ENCODE assay signal across 8 mouse cellular contexts in genomic region chr17:50470432-50471078, GRCm38 (mm10). TPM values are rescaled to one million over a fixed set of nuclear protein-coding genes. Genes with fewer than 3 reads are reported as not detected.
DNase-seq lines count a peak whose midpoint lies in the region; ATAC-seq and TF ChIP-seq lines count a peak whose summit lies in the region.

No protein-coding gene starts in this region.

- peak overlapping the region; percentile 82 to 84 for H3K4me3 ChIP-seq in MEL (ENCODE audit: control insufficient read depth in 1 of 2, insufficient read depth in 1 of 2, low read depth in 2 of 2, low read length in 2 of 2)
- H3K4me3 ChIP-seq in brown adipose tissue, adult 24 weeks (ENCODE audit: insufficient read depth, low read depth, low read length): peak overlapping the region; percentile 55
- no peak overlapping the region for H3K4me3 ChIP-seq in hindbrain, embryonic 11.5 days (ENCODE audit: low read depth, low read length)
- peak overlapping the region; percentile 37 for H3K4me3 ChIP-seq in lung, embryonic 16.5 days (ENCODE audit: low read length)

- H3K9ac ChIP-seq in MEL (ENCODE audit: control insufficient read depth, low read depth, low read length, poor library complexity, severe bottlenecking): peak overlapping the region; percentile 87
- H3K9ac ChIP-seq in hindbrain, embryonic 11.5 days (ENCODE audit: low read depth, low read length): no peak overlapping the region
- peak overlapping the region; percentile 58 for H3K9ac ChIP-seq in lung, embryonic 16.5 days (ENCODE audit: low read length)

- no peaks in the 10 kb centered on the region for H3K9me3 ChIP-seq in MEL (replicated peaks; ENCODE audit: insufficient read depth, low read length)
- no peaks in the 10 kb centered on the region for H3K9me3 ChIP-seq in hindbrain, embryonic 11.5 days (ENCODE audit: control insufficient read depth, low read length)
- no peaks in the 10 kb centered on the region for H3K9me3 ChIP-seq in lung, embryonic 16.5 days (ENCODE audit: control insufficient read depth, low read length)

- peak; percentile 89 for DNase-seq in MEL (ENCODE audit: low read depth, low spot score)
- DNase-seq in forelimb bud, embryonic 11.5 days (ENCODE audit: low read depth, low spot score): peak; percentile 79
- peak; percentile 38 for DNase-seq in hindbrain, embryonic 11.5 days (ENCODE audit: low spot score)
- peak; percentile 33 for DNase-seq in layer of hippocampus, adult 9-11 months
- DNase-seq in thymus, postnatal 10 days (ENCODE audit: low spot score in 2 of 2): peak; percentile 75 to 79

- no peak for TF ChIP-seq CTCF in MEL (IDR thresholded peaks at IDR 0.05 in 2 of 3, conservative IDR thresholded peaks at IDR 0.05 in 1 of 3; ENCODE audit: control insufficient read depth in 1 of 3, insufficient read depth in 1 of 3, low read depth in 2 of 3, low read length in 3 of 3, poor library complexity in 1 of 3, severe bottlenecking in 1 of 3)

- whole genome bisulfite sequencing in hindbrain, embryonic 11.5 days: 44% methylated on average over 16 of the region's 16 CpGs
- WGBS in lung, embryonic 16.5 days: 16% methylated on average over 16 of the region's 16 CpGs

- H3K79me2 ChIP-seq in MEL (ENCODE audit: control insufficient read depth, insufficient read depth, low read length, poor library complexity): no peaks in the 10 kb centered on the region; the same call in 1 of the 2 replicates

- H3K4me2 ChIP-seq in hindbrain, embryonic 11.5 days (replicated peaks; ENCODE audit: low read depth, low read length): no peak overlapping the region; the same call in 1 of the 2 replicates
- peak overlapping the region; percentile 59 for H3K4me2 ChIP-seq in lung, embryonic 16.5 days (ENCODE audit: low read depth, low read length)

- peak overlapping the region; percentile 98 for H3K27ac ChIP-seq in MEL (ENCODE audit: control insufficient read depth, low read depth, low read length)
- peak overlapping the region; percentile 90 for H3K27ac ChIP-seq in brown adipose tissue, adult 24 weeks (replicated peaks; ENCODE audit: low read depth, low read length)
- peak overlapping the region; percentile 48 for H3K27ac ChIP-seq in hindbrain, embryonic 11.5 days (ENCODE audit: low read depth, low read length)
- peak overlapping the region; percentile 95 for H3K27ac ChIP-seq in lung, embryonic 16.5 days (ENCODE audit: low read length)

- TF ChIP-seq EP300 in MEL (IDR thresholded peaks at IDR 0.05; ENCODE audit: low read depth in 1 of 2, low read length in 2 of 2): no peak

- peak in 1 of 2 experiments; percentile 66; a peak in 3 of 4 replicates for TF ChIP-seq POLR2A in MEL (IDR thresholded peaks at IDR 0.05; ENCODE audit: control insufficient read depth in 1 of 2, insufficient read depth in 1 of 2, low read depth in 1 of 2, low read length in 2 of 2, poor library complexity in 1 of 2)

- peaks cover 0 to 7% of the 10 kb centered on the region in 2 experiments; a peak in 2 of 4 replicates for H3K36me3 ChIP-seq in MEL (ENCODE audit: control insufficient read depth in 1 of 2, insufficient read depth in 2 of 2, low read length in 2 of 2)
- H3K36me3 ChIP-seq in hindbrain, embryonic 11.5 days (ENCODE audit: control insufficient read depth, insufficient read depth, low read length): no peaks in the 10 kb centered on the region
- H3K36me3 ChIP-seq in lung, embryonic 16.5 days (ENCODE audit: control insufficient read depth, insufficient read depth, low read length): no peaks in the 10 kb centered on the region

- H3K4me1 ChIP-seq in MEL (ENCODE audit: control insufficient read depth in 1 of 2, insufficient read depth in 2 of 2, low read length in 2 of 2): peaks cover 0 to 8% of the 10 kb centered on the region in 2 experiments; a peak in 3 of 4 replicates
- no peaks in the 10 kb centered on the region for H3K4me1 ChIP-seq in brown adipose tissue, adult 24 weeks (ENCODE audit: control insufficient read depth, insufficient read depth, insufficient read length, low read length)
- no peaks in the 10 kb centered on the region; the same call in 1 of the 2 replicates for H3K4me1 ChIP-seq in hindbrain, embryonic 11.5 days (replicated peaks; ENCODE audit: control insufficient read depth, insufficient read depth, low read length)
- peaks cover 13% of the 10 kb centered on the region for H3K4me1 ChIP-seq in lung, embryonic 16.5 days (replicated peaks; ENCODE audit: control insufficient read depth, insufficient read depth, low read length)

- peak; percentile 25; the same call in 1 of the 2 replicates for ATAC-seq in hindbrain, embryonic 11.5 days (ENCODE audit: low FRiP score)
- ATAC-seq in lung, embryonic 16.5 days (ENCODE audit: low read depth): peak; percentile 71
- ATAC-seq in neutrophil, adult 5-6 weeks (ENCODE audit: extremely low read depth, insufficient number of reproducible peaks, low FRiP score, poor library complexity, severe bottlenecking): peak; percentile 73

- TF ChIP-seq RAD21 in MEL (IDR thresholded peaks at IDR 0.05; ENCODE audit: low read depth, low read length): no peak

- H3K27me3 ChIP-seq in MEL (ENCODE audit: control insufficient read depth in 1 of 2, insufficient read depth in 2 of 2, low read length in 2 of 2): no peaks in the 10 kb centered on the region
- no peaks in the 10 kb centered on the region for H3K27me3 ChIP-seq in hindbrain, embryonic 11.5 days (ENCODE audit: control insufficient read depth, insufficient read depth, low read length)
- no peaks in the 10 kb centered on the region for H3K27me3 ChIP-seq in lung, embryonic 16.5 days (ENCODE audit: control insufficient read depth, insufficient read depth, low read depth, low read length)

TF ChIP-seq in MEL, 35 proteins besides CTCF, POLR2A, EP300 and RAD21:
- TF ChIP-seq MAX (IDR thresholded peaks at IDR 0.05; ENCODE audit: low read length): peak; percentile 14; the same call in 1 of the 2 replicates
- 0 out of 2 replicates have a peak, but pooled peaks have one; percentile 1 for TF ChIP-seq SMC3 (IDR thresholded peaks at IDR 0.05; ENCODE audit: low read depth, low read length)
- peak; percentile 59; the same call in 1 of the 2 replicates for TF ChIP-seq MYC (IDR thresholded peaks at IDR 0.05; ENCODE audit: low read depth, low read length)
- no peak for TF ChIP-seq GABPA (IDR thresholded peaks at IDR 0.05; ENCODE audit: low read depth, low read length)
- peak; percentile 52; the same call in 1 of the 2 replicates for TF ChIP-seq BHLHE40 (IDR thresholded peaks at IDR 0.05; ENCODE audit: borderline replicate concordance, low read depth, low read length)
- peak; percentile 39; the same call in 1 of the 2 replicates for TF ChIP-seq ZKSCAN1 (IDR thresholded peaks at IDR 0.05; ENCODE audit: low read depth, low read length)
- TF ChIP-seq RCOR1 (IDR thresholded peaks at IDR 0.05; ENCODE audit: low read depth, low read length): peak; percentile 77
- TF ChIP-seq MEF2A (IDR thresholded peaks at IDR 0.05; ENCODE audit: extremely low read depth, insufficient replicate concordance, low read depth, low read length, poor library complexity, severe bottlenecking): no peak
- peak; percentile 96 for TF ChIP-seq ZNF384 (IDR thresholded peaks at IDR 0.05; ENCODE audit: low read depth, low read length)
- TF ChIP-seq HCFC1 (IDR thresholded peaks at IDR 0.05; ENCODE audit: low read depth, low read length): peak; percentile 56; the same call in 1 of the 2 replicates
- TF ChIP-seq USF1 (IDR thresholded peaks at IDR 0.05; ENCODE audit: low read depth, low read length): no peak
- TF ChIP-seq TCF12 (IDR thresholded peaks at IDR 0.05; ENCODE audit: low read depth, low read length): no peak
- peak; percentile 19; the same call in 1 of the 2 replicates for TF ChIP-seq NELFE (IDR thresholded peaks at IDR 0.05; ENCODE audit: low read depth, low read length)
- 0 out of 2 replicates have a peak, but pooled peaks have one; percentile 38 for TF ChIP-seq TBP (IDR thresholded peaks at IDR 0.05; ENCODE audit: low read depth, low read length)
- TF ChIP-seq ETS1 (IDR thresholded peaks at IDR 0.05; ENCODE audit: low read depth, low read length): peak; percentile 98
- TF ChIP-seq MAZ (IDR thresholded peaks at IDR 0.05; ENCODE audit: low read depth, low read length): no peak
- TF ChIP-seq ELF1 (IDR thresholded peaks at IDR 0.05; ENCODE audit: low read depth, low read length): 0 out of 2 replicates have a peak, but pooled peaks have one; percentile 23
TF ChIP-seq in MEL: peak in this region for 12.

RNA-seq across cellular contexts. Expression of gene Plcl2, which starts 38.6 kb away (rescaled TPM):
- total RNA-seq in MEL (2012; rRNA removed): 56.0 and 83.7 TPM in 2 replicates
- polyA plus RNA-seq in MEL (2012; ENCODE audit: insufficient read depth in 1 of 2, insufficient read length in 2 of 2, low read depth in 1 of 2, low replicate concordance in 2 of 2, missing spikeins in 1 of 2): 10 to 100 TPM in 1 of 2 experiments, not detected in 1; 23.6 TPM
- 1.4 and 1.5 TPM in 2 replicates for polyA plus RNA-seq in brown adipose tissue, adult 24 weeks (2012; ENCODE audit: insufficient read depth, insufficient read length, missing spikeins)
- 6.7 and 7.2 TPM in 2 replicates for polyA plus RNA-seq in hindbrain, embryonic 11.5 days (2014; fragmentation: Nextera tagmentation; extraction: Ambion mirVana)
- polyA plus RNA-seq in lung, embryonic 16.5 days (2015; fragmentation: Nextera tagmentation; extraction: Ambion mirVana): 2.4 and 2.7 TPM in 2 replicates
- 93.9 and 102 TPM in 2 replicates for total RNA-seq in neutrophil, adult 5-6 weeks (2017)

Comparison
In these comparisons a context has a peak if more than half of its experiments do, and no peak if none do; other contexts are left out.
1. DNase-seq: peak in every context shown above with its lines; median percentile 89 in MEL; 79 in forelimb bud, embryonic 11.5 days; 77 in thymus, postnatal 10 days; 38 in hindbrain, embryonic 11.5 days; 33 in layer of hippocampus, adult 9-11 months.
2. H3K27ac ChIP-seq: peak in every context shown above with its lines; median percentile 98 in MEL; 95 in lung, embryonic 16.5 days; 90 in brown adipose tissue, adult 24 weeks; 48 in hindbrain, embryonic 11.5 days.